Mouse (Mus musculus) forebrain, embryonic 14.5 days (tissue): ENCODE measurements at regions not wholly inside any gene's neighbourhood (a gene's known extent, or its start where the extent isn't known, plus 50 kb on each side); places are given as distances from the start of the nearest gene placed in this dataset.

Experiments
- ATAC-seq: fragments of 200-750 bp; cut with Nextera tagmentation; 2 replicates; pipeline ENCODE4 v1.8.0; 2017; ENCODE audit warnings: mild to moderate bottlenecking, moderate library complexity
- DNase-seq: peaks from one replicate; pipeline ENCODE4 v3.0.0-alpha.2; 2015; ENCODE audit warnings: low spot score
- H3K27ac ChIP-seq: fragments of 300-500 bp; sonication (generic); 2 replicates; pipeline ENCODE4 v1.5.1; 2014; ENCODE audit warnings: low read depth, mild to moderate bottlenecking, control low read depth, low read length, moderate library complexity
- H3K27me3 ChIP-seq: fragments of 300-500 bp; sonication (generic); replicated peaks from 2 replicates; pipeline ENCODE4 v1.6.1; 2014; ENCODE audit warnings: low read length, control low read depth, mixed read lengths; ENCODE audit not compliant: control insufficient read depth, insufficient read depth
- H3K36me3 ChIP-seq: fragments of 300-500 bp; sonication (generic); 2 replicates; pipeline ENCODE4 v1.6.1; 2014; ENCODE audit warnings: low read length, control low read depth; ENCODE audit not compliant: control insufficient read depth, insufficient read depth
- H3K4me1 ChIP-seq: fragments of 300-500 bp; sonication (generic); 2 replicates; pipeline ENCODE4 v1.6.1; 2014; ENCODE audit warnings: antibody characterized with exemption, low read length, control low read depth; ENCODE audit not compliant: control insufficient read depth, insufficient read depth
- H3K4me2 ChIP-seq: fragments of 300-500 bp; sonication (generic); 2 replicates; pipeline ENCODE4 v1.6.1; 2014; ENCODE audit warnings: mild to moderate bottlenecking, control low read depth, low read length
- H3K4me3 ChIP-seq: fragments of 300-500 bp; sonication (generic); 2 replicates; pipeline ENCODE4 v1.5.1; 2014; ENCODE audit warnings: low read depth, low read length, control low read depth
- H3K9ac ChIP-seq: fragments of 300-500 bp; sonication (generic); 2 replicates; pipeline ENCODE4 v1.6.1; 2014; ENCODE audit warnings: mild to moderate bottlenecking, low read length, control low read depth, moderate library complexity
- H3K9me3 ChIP-seq: fragments of 300-500 bp; sonication (generic); replicated peaks from 2 replicates; pipeline ENCODE4 v1.6.1; 2016; ENCODE audit warnings: low read length, control low read depth, mixed read lengths; ENCODE audit not compliant: control insufficient read depth
- WGBS: fragments of 180-500 bp; shearing (Covaris S2); extraction: QIAGEN DNeasy Blood & Tissue Kit; methylation state at CpG from one replicate; pipeline ENCODE4 v1.1.7; 2014; 5-methylcytosine and 5-hydroxymethylcytosine counted together

- no peak for ATAC-seq
- no peak overlapping the region for H3K4me2 ChIP-seq
- WGBS, result 80% methylated on average over 1 of the region's 1 CpGs
These were observed 879.8 kb downstream of the Slitrk1 start for GRCm38 (mm10) chr14:108034162-108034561.

GRCm38 (mm10) chr14:108022551-108022950 is 891.4 kb downstream of the Slitrk1 start:
- Histone ChIP-seq H3K4me2 (no peak overlapping the region), H3K36me3 (no peaks in the 10 kb centered on the region), H3K4me1 (0 out of 2 replicates have a peak, but pooled peaks cover 3% of the 10 kb centered on the region), H3K9me3 (no peaks in the 10 kb centered on the region), H3K9ac (no peak overlapping the region), H3K4me3 (no peak overlapping the region), H3K27me3 (no peaks in the 10 kb centered on the region), H3K27ac (no peak overlapping the region)
- 76% methylated on average over 3 of the region's 3 CpGs for WGBS
- DNase-seq (no peak), ATAC-seq (no peak)

More at GRCm38 (mm10) chr14:108034162-108034561, 879.8 kb downstream of the Slitrk1 start:
- Histone ChIP-seq H3K27ac (no peak overlapping the region), H3K9ac (no peak overlapping the region), H3K27me3 (no peaks in the 10 kb centered on the region), H3K4me1 (no peaks in the 10 kb centered on the region), H3K9me3 (no peaks in the 10 kb centered on the region), H3K36me3 (no peaks in the 10 kb centered on the region), H3K4me3 (no peak overlapping the region)
- no peak for DNase-seq

- H3K36me3 ChIP-seq, result no peaks in the 10 kb centered on the region
- no peaks in the 10 kb centered on the region for H3K9me3 ChIP-seq
- DNase-seq (peak; percentile 87), ATAC-seq (peak; percentile 75; the same call in 1 of the 2 replicates)
- 0 out of 2 replicates have a peak, but pooled peaks cover 3% of the 10 kb centered on the region for H3K4me1 ChIP-seq
- H3K27ac ChIP-seq, result no peak overlapping the region
- H3K4me3 ChIP-seq, result no peak overlapping the region
- H3K4me2 ChIP-seq, result no peak overlapping the region
- WGBS, result 12% methylated on average over 1 of the region's 1 CpGs
- no peaks in the 10 kb centered on the region for H3K27me3 ChIP-seq
- no peak overlapping the region for H3K9ac ChIP-seq
These were observed 891.9 kb downstream of the Slitrk1 start for GRCm38 (mm10) chr14:108022066-108022465.

- Histone ChIP-seq H3K4me2 (no peak overlapping the region), H3K9me3 (no peaks in the 10 kb centered on the region), H3K27ac (no peak overlapping the region), H3K27me3 (no peaks in the 10 kb centered on the region), H3K9ac (no peak overlapping the region), H3K4me3 (no peak overlapping the region), H3K36me3 (no peaks in the 10 kb centered on the region), H3K4me1 (0 out of 2 replicates have a peak, but pooled peaks cover 3% of the 10 kb centered on the region)
- WGBS, result 64% methylated on average over 7 of the region's 7 CpGs
- ATAC-seq (no peak), DNase-seq (peak; percentile 65)
These were observed 892.6 kb downstream of the Slitrk1 start for GRCm38 (mm10) chr14:108021331-108021730.

GRCm38 (mm10) chr14:107987752-107988285 is 926.1 kb downstream of the Slitrk1 start:
- Histone ChIP-seq H3K4me2 (no peak overlapping the region), H3K4me3 (no peak overlapping the region), H3K27me3 (no peaks in the 10 kb centered on the region), H3K36me3 (no peaks in the 10 kb centered on the region), H3K9me3 (no peaks in the 10 kb centered on the region), H3K9ac (no peak overlapping the region), H3K4me1 (no peaks in the 10 kb centered on the region), H3K27ac (no peak overlapping the region)
- ATAC-seq (no peak), DNase-seq (no peak)

- Histone ChIP-seq H3K27ac (no peak overlapping the region), H3K4me1 (no peaks in the 10 kb centered on the region), H3K9me3 (no peaks in the 10 kb centered on the region), H3K27me3 (no peaks in the 10 kb centered on the region), H3K36me3 (no peaks in the 10 kb centered on the region), H3K9ac (no peak overlapping the region), H3K4me2 (no peak overlapping the region), H3K4me3 (no peak overlapping the region)
- 86% methylated on average over 3 of the region's 3 CpGs for WGBS
- ATAC-seq (no peak), DNase-seq (no peak)
These were observed 935.8 kb downstream of the Slitrk1 start for GRCm38 (mm10) chr14:107978141-107978540.

- no peak overlapping the region for H3K9ac ChIP-seq
- no peak overlapping the region for H3K27ac ChIP-seq
- no peak for DNase-seq
- H3K9me3 ChIP-seq, result no peaks in the 10 kb centered on the region
- no peak overlapping the region for H3K4me2 ChIP-seq
- 78% methylated on average over 1 of the region's 1 CpGs for WGBS
- ATAC-seq, result no peak
- H3K36me3 ChIP-seq, result no peaks in the 10 kb centered on the region
- H3K27me3 ChIP-seq, result no peaks in the 10 kb centered on the region
- no peak overlapping the region for H3K4me3 ChIP-seq
- H3K4me1 ChIP-seq, result no peaks in the 10 kb centered on the region
These were observed 961.9 kb downstream of the Slitrk1 start for GRCm38 (mm10) chr14:107952076-107952475.

GRCm38 (mm10) chr14:107903717-107904116 is 1010.2 kb downstream of the Slitrk1 start:
- Histone ChIP-seq H3K27me3 (no peaks in the 10 kb centered on the region), H3K27ac (no peak overlapping the region), H3K4me1 (no peaks in the 10 kb centered on the region), H3K4me2 (no peak overlapping the region), H3K9me3 (no peaks in the 10 kb centered on the region), H3K9ac (no peak overlapping the region), H3K36me3 (no peaks in the 10 kb centered on the region), H3K4me3 (no peak overlapping the region)
- ATAC-seq (no peak), DNase-seq (no peak)

GRCm38 (mm10) chr14:107901823-107902222 is 1012.1 kb downstream of the Slitrk1 start:
- ATAC-seq, result no peak

More at GRCm38 (mm10) chr14:107901823-107902222, 1012.1 kb downstream of the Slitrk1 start:
- Histone ChIP-seq H3K9ac (no peak overlapping the region), H3K9me3 (no peaks in the 10 kb centered on the region), H3K4me1 (no peaks in the 10 kb centered on the region), H3K27ac (no peak overlapping the region), H3K4me2 (no peak overlapping the region), H3K27me3 (no peaks in the 10 kb centered on the region), H3K4me3 (no peak overlapping the region), H3K36me3 (no peaks in the 10 kb centered on the region)
- no peak for DNase-seq
- WGBS, result 78% methylated on average over 1 of the region's 1 CpGs
